Mouse (Mus musculus) bone marrow, adult 2 months (tissue): ENCODE measurements at regions not wholly inside any gene's neighbourhood (a gene's known extent, or its start where the extent isn't known, plus 50 kb on each side); places are given as distances from the start of the nearest gene placed in this dataset.

Experiments used
- CTCF ChIP-seq: fragments of 200-500 bp; IDR thresholded peaks from 2 replicates; pipeline ENCODE4 v1.5.1; 2011; ENCODE audit warnings: low read length, control low read depth; ENCODE audit not compliant: control insufficient read depth, insufficient read depth
- POLR2A ChIP-seq: fragments of 200-500 bp; IDR thresholded peaks from 2 replicates; pipeline ENCODE4 v1.6.1; 2011; ENCODE audit warnings: low read depth, mild to moderate bottlenecking, control low read depth, low read length, borderline replicate concordance; ENCODE audit not compliant: control insufficient read depth

DNA sequence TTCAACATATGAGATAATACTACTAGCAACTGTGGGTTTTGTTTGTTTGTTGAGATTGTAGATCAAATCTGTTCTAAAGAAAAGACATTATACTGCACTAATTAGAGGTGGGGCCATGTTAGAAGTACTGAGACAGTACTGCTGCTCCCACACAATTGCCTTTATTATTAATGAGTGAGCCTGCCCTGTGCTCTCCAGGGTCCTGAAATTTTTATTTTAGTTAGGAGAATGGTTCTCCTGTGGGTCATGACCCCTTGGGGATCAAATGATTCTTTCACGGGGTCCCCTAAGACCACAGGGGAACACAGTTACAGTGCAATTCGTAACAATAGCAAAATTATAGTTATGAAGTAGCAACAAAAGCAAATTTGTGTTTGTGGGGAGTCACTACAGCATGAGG is 268.8 kb downstream of the Gm9195 start:
- TF ChIP-seq POLR2A (no peak), CTCF (no peak)
